ENCODE assay signal across 20 mouse cellular contexts in the genomic region with DNA sequence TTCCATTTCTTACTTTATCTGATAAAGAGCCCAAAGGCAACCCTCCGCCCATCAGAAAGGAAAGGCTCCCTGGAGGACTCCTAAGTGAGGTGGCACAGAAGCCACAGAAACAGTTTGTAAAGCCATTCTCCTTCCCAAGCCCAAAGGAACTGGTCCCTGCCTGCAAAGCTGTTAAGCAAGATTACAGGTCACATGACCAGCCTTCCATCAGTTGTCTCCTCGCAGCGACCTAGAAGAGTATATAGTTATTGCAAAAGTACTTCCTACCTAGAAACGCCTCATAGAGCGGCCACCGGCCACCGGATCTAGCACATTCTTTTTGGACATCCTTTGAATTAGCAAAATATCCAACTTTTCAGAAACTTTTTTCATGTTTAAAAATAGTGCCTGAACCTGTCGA.
"Had no signal": no experiment of that assay in that cellular context is flagged by ENCODE, and none has a peak within 500 bp of the region (broad histone marks: within the 10 kb centered on the region; RNA-seq: fewer than 3 reads in every experiment).

No protein-coding gene starts in this region.

- DNase-seq: kidney, adult 18-20 months; kidney, adult 9 months; kidney, postnatal 14 days; kidney, postnatal 4 days; left cerebral cortex, postnatal 4 days; liver, postnatal 0 days; lung, embryonic 14.5 days; thymus, adult 18-20 months; thymus, postnatal 14 days; thymus, postnatal 4 days had no signal

- H3K9me3 ChIP-seq: limb, embryonic 12.5 days; limb, embryonic 15.5 days; midbrain, embryonic 10.5 days; midbrain, embryonic 13.5 days; neural tube, embryonic 13.5 days had no signal

- ATAC-seq: liver, postnatal 0 days; lung, postnatal 0 days; midbrain, embryonic 13.5 days; midbrain, embryonic 16.5 days had no signal

- H3K4me3 ChIP-seq: limb, embryonic 12.5 days; limb, embryonic 15.5 days; midbrain, embryonic 10.5 days; midbrain, embryonic 13.5 days; myocyte; neural tube, embryonic 13.5 days had no signal

- H3K4me2 ChIP-seq: limb, embryonic 12.5 days; limb, embryonic 15.5 days; liver, embryonic 11.5 days; lung, embryonic 14.5 days; midbrain, embryonic 13.5 days; neural tube, embryonic 13.5 days had no signal

- H3K27me3 ChIP-seq: limb, embryonic 12.5 days; limb, embryonic 15.5 days; midbrain, embryonic 13.5 days; neural tube, embryonic 13.5 days had no signal

- H3K4me1 ChIP-seq: limb, embryonic 12.5 days; limb, embryonic 15.5 days; neural tube, embryonic 13.5 days had no signal

- H3K27ac ChIP-seq: limb, embryonic 12.5 days; limb, embryonic 15.5 days; liver, embryonic 14.5 days; midbrain, embryonic 10.5 days; midbrain, embryonic 13.5 days; neural tube, embryonic 13.5 days had no signal

- H3K9ac ChIP-seq: limb, embryonic 12.5 days; limb, embryonic 15.5 days; liver, embryonic 14.5 days; liver, postnatal 0 days; lung, embryonic 14.5 days; midbrain, embryonic 13.5 days; neural tube, embryonic 13.5 days had no signal
